Mouse (Mus musculus) lung, adult 2 months (tissue): Measurements from ENCODE around the gene 4931414P19Rik.

Experiments
- CTCF ChIP-seq: fragments of 200-500 bp; IDR thresholded peaks from 2 replicates; pipeline ENCODE4 v1.5.1; 2011; ENCODE audit warnings: mild to moderate bottlenecking, low read length, control low read depth; ENCODE audit not compliant: insufficient read depth
- POLR2A ChIP-seq: fragments of 200-500 bp; IDR thresholded peaks from 2 replicates; pipeline ENCODE4 v1.6.1; 2011; ENCODE audit warnings: low read depth, mild to moderate bottlenecking, control low read depth, low read length, borderline replicate concordance; ENCODE audit errors: extremely low read depth

GRCm38 (mm10) chr14:54540771-54541170 is 65.0 kb downstream of the 4931414P19Rik start:
- no peak for TF ChIP-seq CTCF
- TF ChIP-seq POLR2A = no peak
